Mouse (Mus musculus) kidney, embryonic 16.5 days (tissue): ENCODE measurements around the gene Plcxd3. TPM values are rescaled to one million over a fixed set of nuclear protein-coding genes. Genes with fewer than 3 reads are reported as not detected.
"Not testable (repeated sequence)": the region's sequence is repeated elsewhere in the genome, so short reads cannot be mapped to it uniquely, and the experiment has no call there.

Source experiments
- ATAC-seq: fragments of 200-750 bp; cut with Nextera tagmentation; 2 replicates; pipeline ENCODE4 v1.8.0; 2017; ENCODE audit warnings: moderate TSS enrichment; ENCODE audit not compliant: low FRiP score, low TSS enrichment
- H3K27ac ChIP-seq: fragments of 300-500 bp; sonication (generic); 2 replicates; pipeline ENCODE4 v1.5.1; 2014; ENCODE audit warnings: low read length
- H3K27me3 ChIP-seq: fragments of 300-500 bp; sonication (generic); 2 replicates; pipeline ENCODE4 v1.6.1; 2014; ENCODE audit warnings: low read length, control low read depth, mixed read lengths; ENCODE audit not compliant: insufficient read depth
- H3K36me3 ChIP-seq: fragments of 300-500 bp; sonication (generic); 2 replicates; pipeline ENCODE4 v1.6.1; 2014; ENCODE audit warnings: low read length, control low read depth, mixed read lengths; ENCODE audit not compliant: insufficient read depth
- H3K4me1 ChIP-seq: fragments of 300-500 bp; sonication (generic); 2 replicates; pipeline ENCODE4 v1.6.1; 2014; ENCODE audit warnings: low read length, control low read depth, mixed read lengths; ENCODE audit not compliant: insufficient read depth
- H3K4me2 ChIP-seq: fragments of 300-500 bp; sonication (generic); replicated peaks from 2 replicates; pipeline ENCODE4 v1.6.1; 2014; ENCODE audit warnings: low read depth, low read length
- H3K4me3 ChIP-seq: fragments of 300-500 bp; sonication (generic); 2 replicates; pipeline ENCODE4 v1.5.1; 2014; ENCODE audit warnings: mild to moderate bottlenecking, low read length
- H3K9ac ChIP-seq: fragments of 300-500 bp; sonication (generic); replicated peaks from 2 replicates; pipeline ENCODE4 v1.6.1; 2014; ENCODE audit warnings: low read length
- H3K9me3 ChIP-seq: fragments of 300-500 bp; sonication (generic); 2 replicates; pipeline ENCODE4 v1.6.1; 2016; ENCODE audit warnings: low read length, control low read depth
- WGBS: fragments of 180-500 bp; shearing (Covaris S2); extraction: QIAGEN DNeasy Blood & Tissue Kit; methylation state at CpG from one replicate; pipeline ENCODE4 v1.1.7; 2014; 5-methylcytosine and 5-hydroxymethylcytosine counted together
- polyA plus RNA-seq: library from polyadenylated mRNA; unstranded; fragments of >200 nt; fragmentation: Nextera tagmentation; extraction: Ambion mirVana; gene quantifications from 2 replicates; pipeline ENCODE4 v1.2.1, GENCODE M21; 2015

Plcxd3 gene
- polyA plus RNA-seq, 1 experiment from 2014 or later = 2.1 TPM

GRCm38 (mm10) chr15:4503826-4504225, 128.5 kb downstream of the Plcxd3 start:
- Histone ChIP-seq H3K9ac (no peak overlapping the region), H3K4me3 (no peak overlapping the region), H3K27ac (no peak overlapping the region), H3K4me2 (no peak overlapping the region), H3K9me3 (no peaks in the 10 kb centered on the region), H3K4me1 (no peaks in the 10 kb centered on the region), H3K36me3 (no peaks in the 10 kb centered on the region), H3K27me3 (no peaks in the 10 kb centered on the region)
- ATAC-seq = no peak
- 82% methylated on average over 4 of the region's 4 CpGs for WGBS

GRCm38 (mm10) chr15:4514724-4515123, 139.4 kb downstream of the Plcxd3 start:
- H3K9ac ChIP-seq = no peak overlapping the region
- no peak for ATAC-seq
- no peaks in the 10 kb centered on the region for H3K27me3 ChIP-seq
- WGBS = 100% methylated on average over 1 of the region's 1 CpGs
- no peak overlapping the region for H3K27ac ChIP-seq
- H3K9me3 ChIP-seq = no peaks in the 10 kb centered on the region
- H3K36me3 ChIP-seq = no peaks in the 10 kb centered on the region
- no peak overlapping the region for H3K4me2 ChIP-seq
- no peaks in the 10 kb centered on the region for H3K4me1 ChIP-seq
- H3K4me3 ChIP-seq = no peak overlapping the region

GRCm38 (mm10) chr15:4524598-4524997, 149.3 kb downstream of the Plcxd3 start:
- ATAC-seq = no peak
- H3K9ac ChIP-seq = no peak overlapping the region

GRCm38 (mm10) chr15:4533700-4534099, 158.4 kb downstream of the Plcxd3 start:
- ATAC-seq = no peak
- 85% methylated on average over 2 of the region's 2 CpGs for WGBS

More at GRCm38 (mm10) chr15:4524598-4524997, 149.3 kb downstream of the Plcxd3 start:
- no peaks in the 10 kb centered on the region for H3K4me1 ChIP-seq
- no peak overlapping the region for H3K4me2 ChIP-seq
- no peaks in the 10 kb centered on the region for H3K9me3 ChIP-seq
- H3K4me3 ChIP-seq = no peak overlapping the region
- WGBS = 86% methylated on average over 3 of the region's 3 CpGs
- H3K27me3 ChIP-seq = no peaks in the 10 kb centered on the region
- no peaks in the 10 kb centered on the region for H3K36me3 ChIP-seq
- no peak overlapping the region for H3K27ac ChIP-seq

GRCm38 (mm10) chr15:4559121-4559520, 183.8 kb downstream of the Plcxd3 start:
- Histone ChIP-seq H3K4me3 (no peak overlapping the region), H3K27me3 (no peaks in the 10 kb centered on the region), H3K4me2 (no peak overlapping the region), H3K4me1 (no peaks in the 10 kb centered on the region), H3K36me3 (no peaks in the 10 kb centered on the region), H3K9ac (no peak overlapping the region), H3K27ac (no peak overlapping the region), H3K9me3 (no peaks in the 10 kb centered on the region)
- no peak for ATAC-seq
- 68% methylated on average over 5 of the region's 5 CpGs for WGBS

More at GRCm38 (mm10) chr15:4533700-4534099, 158.4 kb downstream of the Plcxd3 start:
- H3K27ac ChIP-seq = no peak overlapping the region
- H3K4me2 ChIP-seq = no peak overlapping the region
- H3K9me3 ChIP-seq = no peaks in the 10 kb centered on the region
- no peaks in the 10 kb centered on the region for H3K4me1 ChIP-seq
- H3K9ac ChIP-seq = no peak overlapping the region
- no peaks in the 10 kb centered on the region for H3K36me3 ChIP-seq
- H3K4me3 ChIP-seq = no peak overlapping the region
- no peaks in the 10 kb centered on the region for H3K27me3 ChIP-seq

- Histone ChIP-seq H3K4me3 (no peak overlapping the region), H3K36me3 (no peaks in the 10 kb centered on the region), H3K9me3 (no peaks in the 10 kb centered on the region), H3K4me2 (no peak overlapping the region), H3K27me3 (no peaks in the 10 kb centered on the region), H3K27ac (no peak overlapping the region), H3K9ac (no peak overlapping the region), H3K4me1 (no peaks in the 10 kb centered on the region)
- no peak for ATAC-seq
- WGBS = 47% methylated on average over 6 of the region's 6 CpGs
Observed at GRCm38 (mm10) chr15:4561431-4561970, 186.2 kb downstream of the Plcxd3 start.

GRCm38 (mm10) chr15:4595521-4595920, 220.2 kb downstream of the Plcxd3 start:
- not testable (repeated sequence) for H3K4me3 ChIP-seq, ATAC-seq, H3K36me3 ChIP-seq, H3K9me3 ChIP-seq, H3K27me3 ChIP-seq, H3K27ac ChIP-seq, H3K4me2 ChIP-seq, H3K9ac ChIP-seq, H3K4me1 ChIP-seq
- WGBS = 90% methylated on average over 8 of the region's 8 CpGs

GRCm38 (mm10) chr15:4598661-4599060, 223.4 kb downstream of the Plcxd3 start:
- not testable (repeated sequence) for ATAC-seq, H3K27ac ChIP-seq, H3K4me2 ChIP-seq, H3K9me3 ChIP-seq, H3K27me3 ChIP-seq, H3K4me1 ChIP-seq, H3K4me3 ChIP-seq, H3K9ac ChIP-seq, H3K36me3 ChIP-seq
- WGBS = 76% methylated on average over 8 of the region's 8 CpGs

GRCm38 (mm10) chr15:4599331-4599730, 224.0 kb downstream of the Plcxd3 start:
- not testable (repeated sequence) for H3K4me3 ChIP-seq, H3K27ac ChIP-seq, H3K9me3 ChIP-seq, H3K9ac ChIP-seq, H3K4me2 ChIP-seq, H3K36me3 ChIP-seq, H3K4me1 ChIP-seq, H3K27me3 ChIP-seq, ATAC-seq
- 75% methylated on average over 8 of the region's 8 CpGs for WGBS

GRCm38 (mm10) chr15:4605630-4606029, 230.3 kb downstream of the Plcxd3 start:
- ATAC-seq = 0 out of 2 replicates have a peak, but pooled peaks have one; percentile 42
- H3K9ac ChIP-seq = no peak overlapping the region
- WGBS = 54% methylated on average over 6 of the region's 6 CpGs
- H3K4me2 ChIP-seq = no peak overlapping the region
- H3K27me3 ChIP-seq = no peaks in the 10 kb centered on the region
- no peak overlapping the region for H3K4me3 ChIP-seq
- no peaks in the 10 kb centered on the region for H3K36me3 ChIP-seq
- no peaks in the 10 kb centered on the region for H3K9me3 ChIP-seq
- no peak overlapping the region for H3K27ac ChIP-seq
- H3K4me1 ChIP-seq = no peaks in the 10 kb centered on the region
